Mouse (Mus musculus) limb, embryonic 14.5 days (tissue): ENCODE measurements at regions not wholly inside any gene's neighbourhood (a gene's known extent, or its start where the extent isn't known, plus 50 kb on each side); places are given as distances from the start of the nearest gene placed in this dataset.

Experiments
- ATAC-seq: fragments of 200-750 bp; cut with Nextera tagmentation; 2 replicates; pipeline ENCODE4 v1.8.0; 2017; ENCODE audit warnings: low read depth, moderate number of reproducible peaks, moderate TSS enrichment; ENCODE audit not compliant: low FRiP score
- DNase-seq: peaks from one replicate; pipeline ENCODE4 v3.0.0-alpha.2; 2015; ENCODE audit warnings: low spot score
- H3K27ac ChIP-seq: fragments of 300-500 bp; sonication (generic); replicated peaks from 2 replicates; pipeline ENCODE4 v1.5.1; 2014; ENCODE audit warnings: low read depth, mild to moderate bottlenecking, low read length, moderate library complexity, mixed read lengths
- H3K27me3 ChIP-seq: fragments of 300-500 bp; sonication (generic); 2 replicates; pipeline ENCODE4 v1.6.1; 2014; ENCODE audit warnings: low read length, mixed read lengths; ENCODE audit not compliant: control insufficient read depth, insufficient read depth
- H3K36me3 ChIP-seq: fragments of 300-500 bp; sonication (generic); 2 replicates; pipeline ENCODE4 v1.6.1; 2014; ENCODE audit warnings: mild to moderate bottlenecking, low read length, moderate library complexity, mixed read lengths; ENCODE audit not compliant: control insufficient read depth, insufficient read depth
- H3K4me1 ChIP-seq: fragments of 300-500 bp; sonication (generic); 2 replicates; pipeline ENCODE4 v1.6.1; 2014; ENCODE audit warnings: antibody characterized with exemption, low read length, mixed read lengths; ENCODE audit not compliant: control insufficient read depth, insufficient read depth
- H3K4me2 ChIP-seq: fragments of 300-500 bp; sonication (generic); replicated peaks from 2 replicates; pipeline ENCODE4 v1.6.1; 2014; ENCODE audit warnings: low read depth, mild to moderate bottlenecking, low read length, moderate library complexity; ENCODE audit not compliant: severe bottlenecking
- H3K4me3 ChIP-seq: fragments of 300-500 bp; sonication (generic); replicated peaks from 2 replicates; pipeline ENCODE4 v1.5.1; 2014; ENCODE audit warnings: low read length
- H3K9ac ChIP-seq: fragments of 300-500 bp; sonication (generic); 2 replicates; pipeline ENCODE4 v1.6.1; 2014; ENCODE audit warnings: mild to moderate bottlenecking, low read depth, low read length, moderate library complexity; ENCODE audit not compliant: severe bottlenecking
- H3K9me3 ChIP-seq: fragments of 300-500 bp; sonication (generic); 2 replicates; pipeline ENCODE4 v1.6.1; 2016; ENCODE audit warnings: low read length; ENCODE audit not compliant: control insufficient read depth
- POLR2A ChIP-seq: fragments of 200-500 bp; IDR thresholded peaks from 2 replicates; pipeline ENCODE4 v1.8.0; 2012; ENCODE audit warnings: inconsistent platforms, mild to moderate bottlenecking, moderate library complexity, borderline replicate concordance; ENCODE audit not compliant: insufficient read depth, insufficient read length; ENCODE audit errors: extremely low read depth
- WGBS: fragments of 180-500 bp; shearing (Covaris S2); extraction: QIAGEN DNeasy Blood & Tissue Kit; methylation state at CpG from one replicate; pipeline ENCODE4 v1.1.7; 2014; 5-methylcytosine and 5-hydroxymethylcytosine counted together

DNA sequence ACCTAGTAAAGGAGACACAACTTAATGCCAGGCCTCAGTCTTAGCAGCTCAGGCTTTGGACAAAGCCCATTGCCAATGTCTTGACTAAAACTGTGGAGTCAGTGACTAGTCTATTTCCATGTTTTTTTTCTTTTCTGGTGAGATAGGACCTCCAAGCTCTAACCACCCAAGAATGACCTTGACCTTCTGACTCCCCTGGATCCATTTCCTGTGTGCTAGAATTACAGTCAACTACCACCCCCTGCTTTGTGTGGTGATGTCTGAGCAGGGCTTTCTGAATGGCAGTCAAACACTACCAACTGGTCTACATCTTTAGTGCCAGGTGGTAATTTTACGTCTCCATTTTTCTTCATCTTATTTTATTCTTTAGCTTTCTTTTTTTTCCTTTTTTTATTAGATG is 51.3 kb upstream of the Rnf138rt1 start:
- H3K27me3 ChIP-seq = no peaks in the 10 kb centered on the region
- H3K4me3 ChIP-seq = no peak overlapping the region
- WGBS = 88% methylated on average over 1 of the region's 1 CpGs
- no peak for DNase-seq
- TF ChIP-seq POLR2A = no peak
- H3K4me1 ChIP-seq = no peaks in the 10 kb centered on the region
- no peak for ATAC-seq
- H3K4me2 ChIP-seq = no peak overlapping the region
- no peak overlapping the region for H3K9ac ChIP-seq
- H3K36me3 ChIP-seq = no peaks in the 10 kb centered on the region
- no peaks in the 10 kb centered on the region for H3K9me3 ChIP-seq
- H3K27ac ChIP-seq = no peak overlapping the region

DNA sequence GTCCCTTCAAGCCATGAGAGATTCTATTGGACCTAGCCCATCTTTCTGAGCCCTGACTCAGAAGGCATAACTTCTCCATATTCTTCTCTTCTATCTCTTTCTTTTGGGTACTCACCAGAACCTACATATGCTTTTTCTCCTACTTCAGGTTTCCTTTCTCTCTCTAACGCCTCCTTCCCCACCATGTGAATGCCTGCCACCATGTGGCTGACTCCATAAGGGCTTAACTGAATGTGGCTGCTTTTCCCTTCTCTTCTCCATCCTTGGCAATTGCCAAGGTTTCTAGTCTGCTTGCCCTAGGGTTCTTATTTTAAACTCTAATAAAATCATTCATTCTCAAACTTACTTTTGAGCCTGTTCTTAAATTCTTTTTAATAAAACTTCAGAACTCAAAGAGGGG is 53.7 kb upstream of the Rnf138rt1 start:
- WGBS = 39% methylated on average over 1 of the region's 1 CpGs
- no peak for ATAC-seq
- H3K4me3 ChIP-seq = no peak overlapping the region
- H3K4me2 ChIP-seq = no peak overlapping the region
- no peak overlapping the region for H3K9ac ChIP-seq
- no peaks in the 10 kb centered on the region for H3K27me3 ChIP-seq
- H3K4me1 ChIP-seq = no peaks in the 10 kb centered on the region
- no peak for DNase-seq
- no peaks in the 10 kb centered on the region for H3K9me3 ChIP-seq
- H3K27ac ChIP-seq = no peak overlapping the region
- H3K36me3 ChIP-seq = no peaks in the 10 kb centered on the region
- no peak for TF ChIP-seq POLR2A

DNA sequence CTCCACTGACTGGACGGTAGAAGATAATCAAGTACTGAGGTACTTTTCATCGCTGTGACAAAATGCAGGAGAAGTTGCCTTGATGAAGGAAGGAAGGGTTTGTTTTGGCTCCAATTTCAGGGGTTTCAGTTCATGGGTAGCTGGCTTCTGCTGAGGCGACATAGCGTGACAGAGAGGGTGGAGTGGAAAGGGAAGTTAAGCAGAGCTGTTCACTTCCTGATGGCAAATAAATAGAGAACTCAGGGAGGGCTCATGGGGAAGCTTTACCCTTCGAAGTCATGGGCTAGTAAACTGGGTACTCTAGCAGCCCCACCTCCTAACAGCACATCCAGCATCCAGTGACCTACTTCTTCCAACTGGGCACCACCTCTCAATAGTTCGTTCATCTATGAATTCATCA is 61.2 kb upstream of the Rnf138rt1 start:
- no peak for DNase-seq
- ATAC-seq = no peak
- H3K4me1 ChIP-seq = no peaks in the 10 kb centered on the region
- H3K9ac ChIP-seq = no peak overlapping the region
- no peak for TF ChIP-seq POLR2A
- no peaks in the 10 kb centered on the region for H3K9me3 ChIP-seq
- H3K4me3 ChIP-seq = no peak overlapping the region
- 67% methylated on average over 6 of the region's 6 CpGs for WGBS
- H3K4me2 ChIP-seq = no peak overlapping the region
- H3K27ac ChIP-seq = no peak overlapping the region
- no peaks in the 10 kb centered on the region for H3K36me3 ChIP-seq
- H3K27me3 ChIP-seq = no peaks in the 10 kb centered on the region

DNA sequence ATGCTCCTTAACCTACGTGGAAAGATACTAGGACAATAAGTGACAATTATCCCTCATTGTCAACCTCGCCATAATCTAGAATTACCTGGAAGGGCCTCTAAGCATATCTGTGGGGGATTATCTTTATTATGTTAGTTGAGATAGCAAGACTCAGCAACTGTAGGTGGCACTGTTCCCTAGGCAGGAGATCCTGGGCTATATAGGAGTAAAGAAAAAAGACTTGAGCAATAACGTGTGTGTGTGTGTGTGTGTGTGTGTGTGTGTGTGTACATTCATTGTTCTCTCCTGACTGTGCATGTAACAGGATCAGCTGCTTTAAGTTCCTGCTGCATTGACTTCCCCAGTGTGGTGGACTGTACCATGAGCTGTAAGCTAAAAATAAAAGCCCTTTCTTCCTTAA is 66.3 kb upstream of the Rnf138rt1 start:
- H3K27me3 ChIP-seq = no peaks in the 10 kb centered on the region
- no peak overlapping the region for H3K27ac ChIP-seq
- ATAC-seq = no peak
- no peak overlapping the region for H3K4me2 ChIP-seq
- no peak overlapping the region for H3K4me3 ChIP-seq
- TF ChIP-seq POLR2A = no peak
- no peaks in the 10 kb centered on the region for H3K4me1 ChIP-seq
- H3K36me3 ChIP-seq = no peaks in the 10 kb centered on the region
- H3K9ac ChIP-seq = no peak overlapping the region
- WGBS = 54% methylated on average over 3 of the region's 3 CpGs
- DNase-seq = no peak
- H3K9me3 ChIP-seq = no peaks in the 10 kb centered on the region

DNA sequence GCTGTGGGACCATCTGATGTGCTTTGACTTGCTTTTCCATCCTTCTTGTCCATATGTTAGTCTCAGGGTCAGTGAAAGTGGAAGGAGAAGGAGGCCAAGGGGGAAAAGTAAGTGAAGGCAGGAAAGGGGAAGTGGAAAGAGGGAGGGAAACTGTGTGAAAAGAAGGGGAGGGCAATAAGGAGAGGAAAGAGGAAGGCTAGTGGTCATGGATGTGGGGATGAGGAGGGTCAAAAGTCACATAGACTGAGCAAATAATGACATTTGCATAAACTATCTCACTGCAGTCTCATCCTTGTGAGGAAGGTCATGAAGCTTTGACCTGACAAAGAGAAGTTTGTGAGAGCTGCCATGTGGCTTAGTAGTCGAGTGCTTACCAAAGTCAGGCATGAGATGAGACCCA is 63.4 kb upstream of the Ap1s2 start:
- Histone ChIP-seq H3K9me3 (no peaks in the 10 kb centered on the region), H3K27me3 (no peaks in the 10 kb centered on the region), H3K4me1 (no peaks in the 10 kb centered on the region), H3K4me2 (no peak overlapping the region), H3K27ac (no peak overlapping the region), H3K4me3 (no peak overlapping the region), H3K36me3 (no peaks in the 10 kb centered on the region), H3K9ac (no peak overlapping the region)
- DNase-seq (no peak), ATAC-seq (no peak)
- no peak for TF ChIP-seq POLR2A
- 67% methylated on average over 1 of the region's 1 CpGs for WGBS

DNA sequence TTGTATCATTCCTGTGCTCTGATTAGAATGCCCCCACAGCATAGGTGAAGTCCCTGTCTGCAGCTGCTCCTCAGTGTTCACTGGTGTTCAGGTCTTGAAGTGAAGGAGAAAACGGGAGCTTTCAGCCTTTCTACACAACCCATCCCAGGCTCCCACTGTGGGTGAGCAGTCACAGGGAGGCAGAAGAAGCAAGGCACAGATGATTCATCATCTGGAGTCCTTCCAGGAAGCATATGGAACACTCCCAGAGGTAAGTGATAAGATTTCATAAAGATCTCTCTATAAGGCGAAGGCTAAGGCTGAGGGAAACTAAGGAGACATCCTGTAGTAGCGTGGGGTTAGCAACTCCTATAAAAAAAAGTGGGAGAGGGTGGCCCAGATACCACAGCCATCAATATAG is 61.9 kb upstream of the Ap1s2 start:
- Histone ChIP-seq H3K27ac (no peak overlapping the region), H3K4me2 (no peak overlapping the region), H3K36me3 (no peaks in the 10 kb centered on the region), H3K9me3 (no peaks in the 10 kb centered on the region), H3K27me3 (no peaks in the 10 kb centered on the region), H3K9ac (no peak overlapping the region), H3K4me1 (no peaks in the 10 kb centered on the region), H3K4me3 (no peak overlapping the region)
- 82% methylated on average over 3 of the region's 3 CpGs for WGBS
- DNase-seq = no peak
- no peak for TF ChIP-seq POLR2A
- no peak for ATAC-seq
